Mouse (Mus musculus) adrenal gland, postnatal 25 days (tissue): ENCODE results near the gene Rab7. TPM values are rescaled to one million over a fixed set of nuclear protein-coding genes. Genes with fewer than 3 reads are reported as not detected.

ENCODE experiments used
- DNase-seq: peaks from one replicate; pipeline ENCODE4 v3.0.0; 2021; ENCODE audit warnings: mixed read lengths
- long read RNA-seq: library from polyadenylated mRNA; stranded (forward); transcript quantifications from one replicate; pipeline ENCODE4 v2.0.0, GENCODE M21; 2021
- total RNA-seq: library from RNA; stranded (reverse); gene quantifications from 2 replicates; pipeline ENCODE4 v1.2.3, GENCODE M21; 2021

Rab7 gene
- total RNA-seq: 313 and 326 TPM in 2 replicates
- long read RNA-seq, transcript Rab7-205 (6 exons, 2,159 nt): major isoform, 327 of 366 reads
- long read RNA-seq, partial matches to known transcripts: 27 of 366 reads
- long read RNA-seq, other reads (novel, unspliced or antisense): 12 of 366 reads

DNA sequence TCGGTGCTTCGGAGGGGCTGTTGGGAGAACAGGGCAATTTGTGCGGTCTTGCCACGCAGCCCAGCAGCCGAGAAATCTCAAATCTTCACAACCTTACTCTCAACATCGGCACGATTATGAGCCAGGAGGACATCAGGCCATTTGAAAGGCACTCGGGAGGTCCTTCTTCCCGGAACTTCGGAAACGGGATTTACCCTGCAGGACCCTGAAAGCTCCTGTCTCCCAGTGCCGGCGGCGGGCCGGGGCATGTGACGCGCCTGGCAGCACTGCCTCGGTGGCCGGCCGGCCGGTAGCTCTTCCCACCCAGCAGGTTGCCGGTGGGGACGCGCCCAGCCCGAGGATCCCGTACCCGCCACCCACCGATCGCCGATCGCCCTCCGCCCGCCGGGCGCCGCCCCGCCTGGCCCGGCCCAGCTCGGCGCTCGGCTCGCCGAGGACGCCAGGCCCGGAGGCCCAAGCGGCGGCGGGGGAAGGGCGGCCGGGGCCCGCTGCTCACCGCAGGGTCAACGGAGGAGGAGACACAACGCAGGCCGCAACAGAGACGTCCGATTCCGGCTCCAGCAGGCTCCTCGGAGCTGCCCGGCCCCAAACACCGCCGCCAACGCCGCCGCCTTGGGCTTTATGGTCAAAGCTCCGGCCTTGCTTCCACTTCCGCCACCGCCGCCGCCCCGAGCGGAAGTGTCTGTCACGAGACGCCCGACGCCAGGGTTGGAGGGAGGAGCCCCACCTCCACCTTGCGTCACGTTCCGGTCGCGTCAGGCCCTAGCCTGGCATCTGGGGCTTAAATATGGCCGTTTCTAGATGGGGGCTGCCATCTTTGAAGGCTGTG is at the start of gene Rab7:
Gene Rab7, minus strand, starts transcription at position 694 of the 829 bp plus-strand sequence.
- peak; percentile 96 for DNase-seq

DNA sequence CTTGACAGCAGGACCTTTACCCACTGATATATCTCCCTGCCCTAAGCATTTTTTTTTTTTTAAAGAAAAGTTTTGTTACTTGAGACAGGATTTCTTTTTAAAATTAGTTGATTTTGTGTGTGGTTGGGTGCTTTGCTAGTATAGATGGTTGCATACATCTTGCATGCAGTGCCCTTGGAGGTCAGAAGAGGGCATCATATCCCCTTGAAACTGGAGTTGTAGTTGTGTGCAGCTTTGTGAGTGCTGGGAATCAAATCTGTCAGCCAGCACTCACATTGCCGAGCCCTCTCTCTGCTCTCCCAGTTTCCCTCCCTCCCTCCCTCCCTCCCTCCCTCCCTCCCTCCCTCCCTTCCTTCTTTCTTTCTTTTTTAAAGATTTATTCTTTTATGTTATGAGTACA is 43.9 kb upstream of the Rab7 start:
- DNase-seq: no peak

DNA sequence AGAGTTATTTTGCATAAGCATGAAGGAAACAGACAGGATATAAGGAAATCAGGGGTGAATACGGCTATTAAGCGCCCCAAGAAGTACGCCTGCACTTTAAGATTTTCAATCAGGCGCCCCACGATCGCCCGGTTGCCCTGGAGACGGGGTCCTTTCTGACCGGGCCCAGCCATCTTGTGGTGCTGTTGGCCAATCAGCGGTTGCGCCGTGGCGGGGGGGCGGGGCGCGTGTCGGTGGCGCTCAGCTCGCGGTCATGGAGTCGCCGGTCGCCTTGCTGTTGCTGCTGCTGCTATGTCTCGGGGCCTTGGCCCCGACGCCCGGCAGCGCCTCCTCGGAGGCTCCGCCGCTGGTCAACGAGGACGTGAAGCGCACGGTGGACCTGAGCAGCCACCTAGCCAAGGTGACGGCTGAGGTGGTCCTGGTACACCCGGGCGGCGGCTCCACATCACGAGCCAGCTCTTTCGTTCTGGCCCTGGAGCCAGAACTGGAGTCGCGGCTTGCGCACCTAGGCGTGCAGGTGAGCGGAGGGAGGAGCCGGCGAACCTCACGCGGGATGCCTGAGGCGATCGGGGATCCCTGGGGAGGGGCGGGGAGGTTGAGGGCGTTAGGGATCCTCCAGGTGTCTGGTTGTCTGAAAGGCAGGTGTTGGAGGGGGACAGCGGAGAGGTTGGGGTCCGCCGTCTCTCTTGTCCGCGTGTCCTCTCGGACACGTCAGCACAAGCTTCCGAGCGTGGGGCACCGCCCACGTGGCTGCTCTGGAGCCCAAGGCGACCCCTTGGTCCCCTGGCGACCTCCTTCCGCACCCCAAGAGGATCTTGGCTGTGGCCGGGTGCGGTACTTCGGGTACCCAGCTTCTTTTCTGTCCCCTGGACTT is 39.4 kb upstream of the Rab7 start, which contains the start of gene Rpn1:
Gene Rpn1, plus strand, starts transcription at position 205 of the 874 bp plus-strand sequence.
- DNase-seq: peak; percentile 100

DNA sequence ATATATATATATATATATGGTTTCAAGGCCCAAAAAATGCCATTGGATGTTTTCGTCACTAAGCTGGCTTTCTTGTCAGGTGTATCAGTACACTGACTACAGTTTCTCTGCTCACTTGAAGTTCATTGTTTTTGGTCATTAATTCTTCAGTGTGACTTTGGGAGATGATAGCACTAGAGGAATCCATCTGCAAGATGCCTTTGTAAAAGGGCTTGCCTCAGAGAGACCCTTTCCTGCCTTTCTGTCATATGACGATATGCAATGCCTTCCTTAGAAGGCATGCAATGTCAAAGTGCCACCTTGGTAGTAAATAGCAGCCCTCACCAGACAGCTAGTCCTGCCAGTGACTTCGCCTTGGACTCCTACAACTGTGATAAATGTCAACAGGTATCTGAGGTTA is 38.6 kb upstream of the Rab7 start:
- DNase-seq: no peak

DNA sequence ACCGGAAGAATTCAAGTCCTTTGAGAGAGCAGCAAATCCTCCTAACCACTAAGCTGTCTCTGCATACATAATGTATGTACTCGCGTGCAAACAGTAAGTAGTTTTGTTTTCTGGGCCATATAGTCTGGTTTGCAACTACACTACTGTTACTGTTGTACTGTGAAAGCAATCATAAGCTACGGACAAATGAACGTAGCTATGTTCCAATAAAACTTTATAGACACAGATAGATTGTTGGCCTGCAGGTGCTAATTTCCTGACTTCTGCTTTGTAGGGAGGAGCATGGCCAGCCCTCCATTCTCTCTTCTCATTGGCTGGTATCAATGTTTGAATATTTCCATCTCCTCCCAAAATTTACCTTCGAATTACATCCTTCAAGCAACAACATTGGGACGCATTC is 38.0 kb upstream of the Rab7 start:
- DNase-seq: no peak

DNA sequence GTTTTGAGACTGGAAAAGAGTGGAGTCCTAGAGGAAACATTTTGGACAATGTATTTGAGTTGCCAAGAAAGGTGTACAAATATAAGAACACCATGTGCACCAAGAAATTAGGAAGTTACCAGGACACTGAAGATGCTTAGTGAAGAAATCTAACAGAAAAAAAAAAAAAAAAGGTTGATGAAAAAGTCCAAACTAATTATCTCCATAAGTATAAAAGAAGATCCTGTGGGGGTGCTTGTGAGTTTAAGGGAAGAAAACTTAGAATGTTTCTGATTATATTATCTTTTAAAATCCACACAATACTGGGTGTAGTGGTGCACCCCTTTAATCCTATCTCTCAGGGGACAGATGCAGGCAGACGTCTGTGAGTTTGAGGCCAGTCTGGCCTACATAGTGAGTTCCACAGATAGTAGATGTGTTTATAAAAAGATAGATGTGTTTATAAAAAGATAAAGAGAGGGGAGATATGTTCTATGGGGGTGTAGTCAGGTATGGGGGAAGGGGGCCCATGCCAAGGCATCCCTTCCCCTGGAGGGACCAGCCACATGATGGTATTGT is 31.0 kb upstream of the Rab7 start:
- no peak for DNase-seq

DNA sequence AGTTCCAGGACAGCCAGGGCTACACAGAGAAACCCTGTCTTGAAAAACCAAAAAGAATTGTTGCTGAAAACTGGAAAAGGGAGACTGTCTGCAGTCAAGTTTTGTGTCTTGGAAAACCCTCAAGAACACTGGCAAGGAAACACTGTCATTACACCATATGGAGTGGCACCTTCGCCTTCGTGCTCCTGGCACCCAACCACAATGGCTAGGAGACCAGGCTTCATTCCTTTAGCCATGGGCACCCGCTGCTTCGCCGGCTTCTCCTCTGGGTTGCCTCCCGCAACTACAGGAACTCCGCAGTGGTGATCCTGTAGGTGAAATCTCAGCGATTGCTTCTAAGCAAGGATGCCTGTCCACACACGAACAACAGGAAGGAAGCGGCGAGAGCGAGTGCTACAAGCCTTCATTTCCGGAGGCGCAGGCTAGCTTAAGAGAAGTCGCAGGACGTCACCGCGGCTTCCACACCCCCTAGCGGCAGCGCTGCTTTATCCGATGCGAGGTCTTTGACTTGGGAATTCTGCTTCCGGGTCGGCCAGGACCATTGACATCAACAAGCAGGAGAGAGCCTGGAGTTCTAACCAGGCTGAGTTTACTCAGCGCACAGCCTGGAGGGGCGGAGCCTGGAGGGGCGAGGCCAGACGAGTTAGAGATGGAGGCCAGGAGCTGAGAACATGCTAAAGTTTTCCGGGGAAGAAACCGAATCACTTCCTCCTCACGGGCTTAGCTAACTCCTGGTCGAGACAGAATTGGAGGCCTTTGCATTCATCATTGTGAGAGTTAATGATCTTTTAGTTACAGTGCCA is 29.9 kb upstream of the Rab7 start:
- peak; percentile 94 for DNase-seq

DNA sequence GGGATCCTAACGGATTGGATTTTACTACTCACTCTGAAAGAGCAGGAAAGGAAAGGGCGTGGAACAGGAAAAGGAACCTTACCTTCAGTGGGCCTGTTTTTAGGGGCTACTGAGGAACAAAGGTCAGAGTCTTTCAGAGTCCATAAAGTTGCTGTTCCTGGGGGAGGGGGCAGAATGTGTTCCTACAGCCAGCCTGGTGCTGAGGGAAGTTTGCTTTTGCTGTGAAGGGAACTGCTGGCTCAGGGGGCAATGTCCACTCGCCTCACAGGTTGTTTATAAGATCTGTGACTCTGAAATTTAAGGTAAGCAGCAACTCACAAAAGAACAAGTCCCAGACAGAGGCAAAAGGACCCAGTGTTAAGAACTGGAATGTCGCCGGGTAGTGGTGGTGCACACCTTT is 26.1 kb upstream of the Rab7 start:
- DNase-seq: no peak

DNA sequence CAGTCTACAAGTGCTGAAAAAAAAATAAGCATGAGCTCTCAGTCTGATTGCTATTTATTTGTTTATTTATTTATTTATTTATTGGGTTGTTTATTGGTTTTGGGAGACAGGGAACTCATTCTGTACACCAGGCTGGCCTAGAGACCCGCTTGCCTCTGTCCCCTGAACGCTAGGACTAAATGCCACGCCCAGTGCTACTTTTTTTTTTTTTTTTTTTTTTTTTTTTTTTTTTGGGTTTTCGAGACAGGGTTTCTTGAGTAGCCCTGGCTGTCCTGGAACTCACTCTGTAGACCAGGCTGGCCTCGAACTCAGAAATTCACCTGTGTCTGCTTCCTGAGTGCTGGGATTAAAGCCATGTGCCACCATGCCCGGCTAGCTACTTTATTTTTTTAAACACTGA is 25.4 kb upstream of the Rab7 start:
- DNase-seq: no peak

DNA sequence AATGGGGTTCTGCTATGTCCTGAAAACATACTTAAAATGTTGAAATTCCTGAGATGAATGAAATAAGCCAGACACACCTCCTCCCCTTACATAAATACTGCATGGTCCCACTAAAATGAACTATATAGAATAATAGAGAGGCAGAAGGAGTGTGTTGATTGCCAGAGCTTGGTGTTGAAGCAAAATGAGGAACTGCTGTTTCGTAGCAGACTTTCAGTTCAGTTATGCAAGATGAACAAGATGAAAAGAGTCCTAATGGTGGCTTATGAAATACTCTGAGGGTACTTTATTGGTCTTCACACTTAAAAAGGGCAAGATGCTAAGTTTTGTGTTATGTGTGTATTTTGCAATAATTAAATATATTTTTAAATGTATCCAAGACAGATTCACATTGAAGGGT is 23.7 kb upstream of the Rab7 start:
- no peak for DNase-seq

DNA sequence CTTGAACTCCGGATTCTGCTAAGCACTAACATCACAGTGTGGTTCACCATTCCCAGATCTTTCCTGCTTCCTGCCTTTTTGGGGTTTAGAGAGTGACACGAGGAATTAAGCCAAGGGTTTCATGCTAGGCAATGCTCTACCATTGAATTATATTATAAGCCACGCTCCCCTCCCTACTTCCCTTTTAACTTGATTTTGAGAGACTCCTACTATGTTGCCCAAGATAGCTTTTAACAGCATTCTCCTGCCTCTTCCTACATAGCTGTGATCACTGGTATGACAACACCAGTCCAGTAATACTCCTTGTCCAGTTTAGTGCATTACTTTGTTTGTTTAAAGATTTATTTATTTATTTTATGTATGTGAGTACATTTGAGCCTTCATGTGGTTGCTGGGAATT is 22.7 kb upstream of the Rab7 start:
- no peak for DNase-seq

DNA sequence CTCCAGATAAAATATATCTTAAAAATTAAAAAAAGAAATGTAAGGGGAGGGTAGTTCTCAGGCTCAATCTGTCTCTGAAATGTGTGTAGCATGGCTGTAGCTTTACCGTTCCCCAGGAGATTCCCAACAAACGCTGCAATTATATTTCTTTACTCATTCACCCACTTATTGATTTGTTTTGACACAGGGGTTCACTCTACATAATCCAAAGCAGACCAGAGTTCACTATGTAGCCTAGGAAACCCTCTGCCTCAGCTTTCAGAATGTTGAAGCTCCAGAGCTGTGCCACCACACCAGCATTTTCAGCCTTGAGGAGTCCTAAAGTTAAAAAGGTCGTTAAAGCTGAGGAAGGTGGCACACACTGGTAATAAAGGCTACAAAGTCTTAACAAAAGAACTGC is 20.9 kb upstream of the Rab7 start:
- DNase-seq: no peak

DNA sequence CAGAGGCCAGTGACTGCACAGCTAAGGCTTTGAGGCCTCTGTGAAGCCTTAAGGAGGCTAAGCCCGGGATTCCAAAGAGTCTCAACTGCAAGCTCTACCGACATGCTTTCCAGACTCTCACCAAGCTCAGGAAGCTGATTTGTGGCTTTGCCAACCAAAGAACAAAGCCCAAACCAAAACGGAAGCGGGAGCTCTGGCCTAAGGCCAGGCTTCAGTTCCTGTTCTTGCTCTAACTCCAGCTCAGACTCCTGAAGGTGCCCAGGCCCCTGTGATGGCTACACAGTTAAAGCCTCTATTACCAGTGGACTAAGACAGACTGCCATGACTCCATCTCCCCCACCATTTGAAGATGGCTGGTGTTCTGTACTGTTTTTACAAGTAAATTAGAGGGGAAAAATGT is 20.0 kb upstream of the Rab7 start:
- DNase-seq: peak; percentile 42

DNA sequence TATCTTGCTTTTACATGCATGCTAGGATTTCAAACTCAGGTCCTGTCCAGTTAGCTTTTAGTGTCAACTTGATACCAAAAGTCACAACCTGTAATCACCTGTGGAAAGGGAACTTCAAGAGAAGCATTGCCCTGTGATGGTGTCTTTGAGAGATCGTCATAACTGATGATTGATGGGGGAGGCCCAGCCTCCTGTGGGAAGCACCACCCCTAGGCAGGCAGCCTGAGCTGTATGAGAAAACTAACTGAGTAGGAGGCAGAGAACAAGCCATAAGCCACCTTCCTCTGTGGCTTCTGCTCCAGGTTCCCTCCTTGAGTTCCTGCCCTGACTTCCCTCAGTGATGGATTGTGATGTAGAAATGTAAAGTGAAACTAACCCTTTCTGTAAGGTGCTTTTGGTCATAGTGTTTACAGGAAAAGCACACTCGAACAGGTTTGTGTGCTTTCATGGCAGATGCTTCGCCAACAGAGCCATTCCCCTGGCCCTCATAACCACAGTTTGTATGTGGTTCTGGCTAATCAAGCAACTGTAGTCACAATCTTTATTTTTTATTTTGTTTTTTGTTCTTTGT is 19.1 kb upstream of the Rab7 start:
- no peak for DNase-seq

DNA sequence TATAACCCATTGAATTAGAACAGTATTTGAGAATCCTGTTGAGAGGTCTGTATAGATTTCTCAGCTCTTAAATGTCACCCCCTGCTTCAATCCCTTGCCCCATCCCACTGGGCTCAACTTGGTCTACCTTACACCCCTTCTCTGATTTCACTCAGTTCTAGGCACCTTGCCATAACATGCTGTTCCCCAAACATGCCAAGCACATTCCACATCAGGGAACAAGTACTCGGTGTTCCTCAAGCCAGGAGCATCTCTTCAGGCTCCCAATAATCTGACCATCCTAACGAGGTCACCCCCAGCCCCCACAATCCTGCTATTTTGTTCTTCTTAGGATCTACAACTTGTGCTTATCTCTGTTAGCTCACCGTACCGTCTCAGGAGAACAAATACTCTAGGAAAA is 17.3 kb upstream of the Rab7 start:
- DNase-seq: no peak

DNA sequence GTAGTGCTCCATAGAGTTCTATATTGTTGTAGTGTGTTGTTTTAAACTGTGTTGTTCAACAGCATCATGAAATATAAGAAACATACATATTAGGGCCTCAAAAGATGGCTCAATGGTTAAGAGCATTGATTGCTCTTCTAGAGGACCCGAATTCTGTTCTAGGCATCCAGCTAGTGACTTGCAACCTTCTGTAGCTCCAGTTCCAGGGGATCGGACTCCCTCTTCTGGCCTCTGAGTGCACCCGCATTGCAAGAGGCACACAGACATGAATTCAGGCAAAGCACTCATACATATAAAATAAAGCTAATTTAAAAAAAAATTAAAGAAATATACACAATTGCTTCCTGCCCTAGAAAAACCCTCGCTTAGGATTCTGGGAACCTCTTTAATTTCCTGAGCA is 16.3 kb upstream of the Rab7 start:
- no peak for DNase-seq

DNA sequence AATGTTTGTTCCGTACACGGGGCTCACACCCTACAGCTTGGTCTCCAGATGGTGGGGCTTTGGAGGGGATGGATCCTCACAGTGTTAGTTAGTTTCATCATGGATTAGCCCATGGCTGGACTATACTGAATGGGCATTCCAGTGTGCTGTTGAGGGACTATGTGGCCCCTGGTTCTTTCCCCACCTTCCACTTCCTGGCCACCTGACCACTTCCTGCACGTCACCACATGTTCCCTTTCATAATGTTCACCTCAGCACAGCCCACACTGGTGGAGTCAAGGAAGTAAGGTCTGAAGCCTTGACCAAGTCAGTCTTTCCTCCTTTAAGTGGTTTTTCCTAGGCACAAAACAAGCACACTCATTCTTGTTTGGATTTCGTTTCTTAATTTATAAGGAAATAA is 15.5 kb upstream of the Rab7 start:
- DNase-seq: no peak

DNA sequence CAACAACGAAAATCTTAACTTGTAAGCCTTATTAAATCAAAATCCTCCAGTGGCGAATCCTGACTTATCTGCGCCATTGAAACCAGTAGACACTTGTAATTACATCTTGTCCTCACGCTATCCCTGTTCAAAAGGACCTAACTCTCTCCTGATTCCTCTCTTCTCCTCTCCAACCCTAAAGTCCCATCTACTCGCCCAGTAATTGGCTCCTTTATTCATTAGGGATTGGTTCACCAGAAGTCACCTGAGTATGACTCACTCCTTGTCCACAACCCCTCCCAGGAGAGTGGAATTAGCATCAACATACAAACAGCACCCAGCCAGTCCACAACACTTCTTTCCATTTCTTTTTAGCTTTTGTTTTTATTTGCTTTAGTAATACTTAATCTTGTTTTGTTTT is 14.8 kb upstream of the Rab7 start:
- DNase-seq: no peak

DNA sequence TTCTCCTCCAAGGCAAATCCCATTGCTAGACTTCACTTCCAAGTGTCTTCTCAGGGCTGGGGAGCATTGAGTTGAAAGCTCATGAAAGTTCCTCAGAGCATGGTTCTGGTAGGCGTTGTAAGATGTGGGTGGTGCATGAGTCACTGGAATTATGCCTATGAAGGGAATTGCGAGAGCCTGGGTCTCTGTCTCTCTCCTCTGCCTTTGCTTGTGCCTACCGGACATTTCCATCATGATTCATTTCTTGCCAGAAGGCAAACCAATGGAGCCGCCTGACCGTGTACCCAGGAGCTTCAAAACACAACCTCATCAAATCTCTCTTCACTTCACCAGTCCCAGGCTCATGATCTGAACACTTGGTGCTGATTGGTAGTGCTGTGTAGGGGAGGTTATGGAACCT is 11.8 kb upstream of the Rab7 start:
- no peak for DNase-seq

DNA sequence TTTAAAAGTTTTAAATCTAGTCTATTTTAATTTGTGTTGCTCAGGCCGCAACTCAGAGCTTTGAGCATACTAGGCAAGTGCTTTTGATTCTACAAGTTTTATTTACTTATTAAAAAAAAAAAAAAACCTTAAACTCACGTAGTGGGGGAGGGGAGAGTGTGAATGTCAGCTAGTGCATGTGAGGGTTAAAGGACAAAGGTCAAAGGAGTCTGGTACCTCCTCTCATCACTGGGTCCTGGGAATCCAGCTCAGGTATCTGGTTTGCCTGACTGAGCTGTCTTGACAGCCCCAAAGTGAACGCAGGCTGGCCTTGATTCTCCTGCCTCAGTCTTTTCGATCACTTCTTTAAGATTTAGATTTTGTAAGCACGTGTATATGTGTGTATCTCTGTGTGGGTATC is 10.6 kb upstream of the Rab7 start:
- no peak for DNase-seq

DNA sequence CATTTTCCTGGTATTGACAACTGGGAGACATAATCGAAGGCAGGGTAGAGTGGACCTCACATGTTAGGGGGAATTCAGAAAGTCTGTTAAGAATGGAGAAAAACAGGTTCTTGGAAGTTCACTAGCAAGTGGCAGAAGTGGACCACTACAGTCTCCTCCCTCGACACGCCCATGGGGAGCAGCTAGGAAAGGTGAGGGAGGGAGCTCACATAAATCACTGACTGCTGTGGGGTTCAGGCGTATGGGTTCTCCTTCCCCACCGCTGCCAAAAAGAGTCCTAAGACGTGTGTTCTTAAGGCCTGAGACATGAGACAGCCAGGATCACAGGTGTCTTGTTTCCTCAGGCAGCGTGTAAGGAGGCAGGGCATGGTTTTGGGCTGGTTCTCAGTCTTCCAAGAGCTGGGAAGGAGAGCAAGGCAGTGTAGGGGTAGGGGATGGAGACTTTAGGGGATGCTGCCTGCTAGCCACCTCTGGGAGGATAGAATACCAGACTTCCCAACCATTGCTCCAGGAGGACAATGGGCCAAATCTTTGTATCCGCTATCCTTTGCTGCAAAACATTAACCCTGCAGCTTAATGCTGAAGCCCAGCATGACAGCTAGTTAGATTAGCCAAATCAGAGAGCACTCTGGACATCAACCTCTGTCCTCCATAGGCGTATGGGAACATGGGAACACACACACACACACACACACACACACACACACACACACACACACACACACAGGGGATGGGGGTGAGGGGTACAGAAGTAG is 9.2 kb upstream of the Rab7 start:
- DNase-seq: no peak
